Mouse (Mus musculus) kidney, adult 2 months (tissue): ENCODE measurements at regions not wholly inside any gene's neighbourhood (a gene's known extent, or its start where the extent isn't known, plus 50 kb on each side); places are given as distances from the start of the nearest gene placed in this dataset.

Experiments used
- CTCF ChIP-seq: fragments of 200-500 bp; conservative IDR thresholded peaks from 2 replicates; pipeline ENCODE4 v1.5.1; 2011; ENCODE audit warnings: low read depth, mild to moderate bottlenecking, control low read depth, low read length, moderate library complexity, mixed read lengths; ENCODE audit not compliant: insufficient read depth, insufficient read length
- POLR2A ChIP-seq: fragments of 200-500 bp; IDR thresholded peaks from one replicate; pipeline ENCODE4 v1.6.1; 2011; ENCODE audit warnings: low read depth, low read length, control low read depth

GRCm38 (mm10) chr8:116192096-116192495 lies 312.7 kb upstream of the Dynlrb2 start:
- no peak for TF ChIP-seq CTCF
- no peak for TF ChIP-seq POLR2A
